Mouse (Mus musculus): ENCODE data around the gene Olfr548-ps1. TPM values are rescaled to one million over a fixed set of nuclear protein-coding genes. Genes with fewer than 3 reads are reported as not detected.
A peak's percentile ranks its signal among the peaks of the same experiment; 100 is the strongest.

Gene Olfr548-ps1
- polyA plus RNA-seq, 1 experiment, result not detected

GRCm38 (mm10) chr7:102566219-102566618 is 25.5 kb downstream of the Olfr548-ps1 start:
- DNase-seq, result no peak
- no peak for TF ChIP-seq CTCF (IDR thresholded peaks at IDR 0.05; ENCODE audit: insufficient read depth, low read length)
- no peak for TF ChIP-seq POLR2A (IDR thresholded peaks at IDR 0.05; ENCODE audit: borderline replicate concordance, extremely low read depth, low read depth, low read length)
- 71% methylated on average over 4 of the region's 4 CpGs for WGBS
- H3K4me3 ChIP-seq (replicated peaks; ENCODE audit: extremely low read depth, low read depth, low read length), result no peak overlapping the region
- H3K4me1 ChIP-seq (ENCODE audit: control insufficient read depth, insufficient read depth, low read length), result no peaks in the 10 kb centered on the region

DNA sequence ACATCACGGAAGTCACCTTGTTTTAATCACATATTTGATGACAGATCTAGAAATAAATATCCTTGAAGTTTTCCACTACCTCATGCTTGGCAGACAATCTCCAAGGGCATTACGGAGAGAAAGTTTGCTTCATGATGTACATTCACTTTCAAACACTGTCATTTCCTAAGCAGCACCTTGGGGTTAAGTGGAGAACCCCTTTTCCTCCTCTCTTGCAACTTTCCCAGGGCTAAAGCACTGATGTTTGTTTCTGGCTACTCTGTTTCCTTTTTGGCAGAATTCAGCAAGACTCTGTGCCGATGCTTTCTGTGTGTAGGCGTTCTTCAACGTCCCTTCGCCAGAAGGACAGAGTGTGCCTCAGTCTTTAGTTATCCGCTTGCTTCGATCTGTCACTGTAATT is 30.4 kb downstream of the Olfr548-ps1 start, which contains the start of gene Olfr550:
Gene Olfr550 (plus strand): TSS at position 301 of the 400 bp plus-strand sequence.
- peak within 1 kb of the TSS; percentile 17 for H3K4me3 ChIP-seq (replicated peaks; ENCODE audit: extremely low read depth, low read depth, low read length)

GRCm38 (mm10) chr7:102573174-102573830 is 32.6 kb downstream of the Olfr548-ps1 start:
- Histone ChIP-seq H3K4me1 (ENCODE audit: control insufficient read depth, insufficient read depth, low read length) (no peaks in the 10 kb centered on the region), H3K4me3 (replicated peaks; ENCODE audit: extremely low read depth, low read depth, low read length) (no peak overlapping the region)
- no peak for TF ChIP-seq POLR2A (IDR thresholded peaks at IDR 0.05; ENCODE audit: borderline replicate concordance, extremely low read depth, low read depth, low read length)
- no peak for TF ChIP-seq CTCF (IDR thresholded peaks at IDR 0.05; ENCODE audit: insufficient read depth, low read length)
- no peak for DNase-seq
- 63% methylated on average over 3 of the region's 3 CpGs for WGBS

More for the DNA sequence above, 30.4 kb downstream of the Olfr548-ps1 start, which contains the start of gene Olfr550:
- TF ChIP-seq CTCF (IDR thresholded peaks at IDR 0.05; ENCODE audit: insufficient read depth, low read length) (no peak), POLR2A (IDR thresholded peaks at IDR 0.05; ENCODE audit: borderline replicate concordance, extremely low read depth, low read depth, low read length) (no peak)
- no peaks in the 10 kb centered on the region for H3K4me1 ChIP-seq (ENCODE audit: control insufficient read depth, insufficient read depth, low read length)
- 76% methylated on average over 8 of the region's 8 CpGs for WGBS
- DNase-seq, result no peak

- DNase-seq, result no peak
- TF ChIP-seq POLR2A (IDR thresholded peaks at IDR 0.05; ENCODE audit: borderline replicate concordance, extremely low read depth, low read depth, low read length), result no peak
- TF ChIP-seq CTCF (IDR thresholded peaks at IDR 0.05; ENCODE audit: insufficient read depth, low read length), result no peak
- WGBS, result 54% methylated on average over 6 of the region's 6 CpGs
- Histone ChIP-seq H3K4me3 (replicated peaks; ENCODE audit: extremely low read depth, low read depth, low read length) (no peak overlapping the region), H3K4me1 (ENCODE audit: control insufficient read depth, insufficient read depth, low read length) (no peaks in the 10 kb centered on the region)
Measured at GRCm38 (mm10) chr7:102575998-102576397, 35.3 kb downstream of the Olfr548-ps1 start.

DNA sequence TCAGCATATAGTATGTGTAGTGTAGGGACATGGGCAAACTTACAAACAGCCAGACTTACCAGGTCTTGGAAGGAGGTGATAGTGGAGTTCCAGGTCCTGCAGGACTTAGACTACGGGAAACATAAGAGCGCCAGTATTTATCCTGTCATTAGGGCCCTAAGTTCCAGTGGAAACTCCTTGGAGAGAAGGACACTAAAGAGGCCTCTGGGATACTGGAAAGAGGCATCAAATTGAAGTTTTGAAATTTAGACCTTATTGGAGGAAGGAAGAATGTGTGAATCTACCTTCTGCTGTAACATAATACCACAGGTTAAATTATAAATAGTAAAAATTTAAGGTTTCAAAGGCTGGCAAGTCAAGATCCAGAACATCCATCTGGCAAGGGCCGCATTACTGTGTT is 51.1 kb downstream of the Olfr548-ps1 start, which contains the start of gene Olfr551:
Gene Olfr551 (minus strand): TSS at position 101 of the 400 bp plus-strand sequence.
- no peak for DNase-seq
- WGBS, result 94% methylated on average over 3 of the region's 3 CpGs
- Histone ChIP-seq H3K4me1 (ENCODE audit: control insufficient read depth, insufficient read depth, low read length) (no peaks in the 10 kb centered on the region), H3K4me3 (replicated peaks; ENCODE audit: extremely low read depth, low read depth, low read length) (no peak within 1 kb of the TSS)
- TF ChIP-seq CTCF (IDR thresholded peaks at IDR 0.05; ENCODE audit: insufficient read depth, low read length) (no peak), POLR2A (IDR thresholded peaks at IDR 0.05; ENCODE audit: borderline replicate concordance, extremely low read depth, low read depth, low read length) (no peak)

Other genes with a start within 250 kb of the Olfr548-ps1 start
- 5.9 and 7.2 TPM in 2 replicates for gene Rrm1, start 99.2 kb upstream of the Olfr548-ps1 start, polyA plus RNA-seq (2012; rRNA removed)
- gene Olfr543, start 59.2 kb upstream of the Olfr548-ps1 start, polyA plus RNA-seq (2012; rRNA removed), result not detected in 2 replicates
- not detected in 2 replicates for gene Olfr544, start 52.6 kb upstream of the Olfr548-ps1 start, polyA plus RNA-seq (2012; rRNA removed)
- not detected in 2 replicates for gene Olfr545, start 41.3 kb upstream of the Olfr548-ps1 start, polyA plus RNA-seq (2012; rRNA removed)
- not detected in 2 replicates for gene Olfr547, start 6.1 kb upstream of the Olfr548-ps1 start, polyA plus RNA-seq (2012; rRNA removed)
- not detected in 2 replicates for gene Olfr549, start 9.0 kb downstream of the Olfr548-ps1 start, polyA plus RNA-seq (2012; rRNA removed)
- gene Trim21, start 24.6 kb downstream of the Olfr548-ps1 start, polyA plus RNA-seq (2012; rRNA removed), result 6.1 and 9.7 TPM in 2 replicates
- gene Olfr550, start 30.5 kb downstream of the Olfr548-ps1 start, polyA plus RNA-seq (2012; rRNA removed), result 8.4 and 9.4 TPM in 2 replicates
- gene Olfr551, start 51.0 kb downstream of the Olfr548-ps1 start, polyA plus RNA-seq (2012; rRNA removed), result not detected in 2 replicates
- 0.13 and 0.16 TPM in 2 replicates for gene Olfr552, start 56.9 kb downstream of the Olfr548-ps1 start, polyA plus RNA-seq (2012; rRNA removed)
- not detected in 2 replicates for gene Olfr553, start 77.3 kb downstream of the Olfr548-ps1 start, polyA plus RNA-seq (2012; rRNA removed)
- gene Olfr554, start 97.5 kb downstream of the Olfr548-ps1 start, polyA plus RNA-seq (2012; rRNA removed), result not detected in 2 replicates
- gene Olfr555, start 117.9 kb downstream of the Olfr548-ps1 start, polyA plus RNA-seq (2012; rRNA removed), result not detected in 2 replicates
- 0.12 and 0.19 TPM in 2 replicates for gene Olfr556, start 124.0 kb downstream of the Olfr548-ps1 start, polyA plus RNA-seq (2012; rRNA removed)
- gene Trim68, start 146.4 kb downstream of the Olfr548-ps1 start, polyA plus RNA-seq (2012; rRNA removed), result 16.7 and 23.7 TPM in 2 replicates
- 0.26 TPM in 1 of 2 replicates, not detected in the other for gene Olfr557, start 155.0 kb downstream of the Olfr548-ps1 start, polyA plus RNA-seq (2012; rRNA removed)
- 0.17 and 0.37 TPM in 2 replicates for gene Olfr558, start 161.3 kb downstream of the Olfr548-ps1 start, polyA plus RNA-seq (2012; rRNA removed)
- not detected in 2 replicates for gene Olfr33, start 178.2 kb downstream of the Olfr548-ps1 start, polyA plus RNA-seq (2012; rRNA removed)
- gene Olfr559, start 186.6 kb downstream of the Olfr548-ps1 start, polyA plus RNA-seq (2012; rRNA removed), result not detected in 2 replicates
- gene Olfr560, start 218.5 kb downstream of the Olfr548-ps1 start, polyA plus RNA-seq (2012; rRNA removed), result not detected in 2 replicates
- gene Olfr78, start 218.6 kb downstream of the Olfr548-ps1 start, polyA plus RNA-seq (2012; rRNA removed), result 0.53 and 1.7 TPM in 2 replicates
- 0.10 TPM in 1 of 2 replicates, not detected in the other for gene Olfr561, start 230.3 kb downstream of the Olfr548-ps1 start, polyA plus RNA-seq (2012; rRNA removed)